Mouse (Mus musculus) heart, postnatal 0 days (tissue): ENCODE measurements around the gene Tbrg4. TPM values are rescaled to one million over a fixed set of nuclear protein-coding genes. Genes with fewer than 3 reads are reported as not detected.

Source experiments
- ATAC-seq: fragments of 200-750 bp; cut with Nextera tagmentation; 2 replicates; pipeline ENCODE4 v1.8.0; 2017; ENCODE audit warnings: low read depth, moderate number of reproducible peaks, moderate library complexity; ENCODE audit not compliant: insufficient read depth
- DNase-seq: peaks from one replicate; pipeline ENCODE4 v3.0.0-alpha.2; 2016; ENCODE audit warnings: low spot score
- H3K27ac ChIP-seq: fragments of 300-500 bp; sonication (generic); 2 replicates; pipeline ENCODE4 v1.5.1; 2014; ENCODE audit warnings: low read depth, mild to moderate bottlenecking
- H3K27me3 ChIP-seq: fragments of 300-500 bp; sonication (generic); 2 replicates; pipeline ENCODE4 v1.6.1; 2014; ENCODE audit warnings: low read length, mixed read lengths; ENCODE audit not compliant: control insufficient read depth, insufficient read depth
- H3K36me3 ChIP-seq: fragments of 300-500 bp; sonication (generic); replicated peaks from 2 replicates; pipeline ENCODE4 v1.6.1; 2014; ENCODE audit warnings: low read length, mixed read lengths; ENCODE audit not compliant: control insufficient read depth, insufficient read depth
- H3K4me1 ChIP-seq: fragments of 300-500 bp; sonication (generic); 2 replicates; pipeline ENCODE4 v1.6.1; 2014; ENCODE audit warnings: antibody characterized with exemption; ENCODE audit not compliant: control insufficient read depth, insufficient read depth
- H3K4me2 ChIP-seq: fragments of 300-500 bp; sonication (generic); 2 replicates; pipeline ENCODE4 v1.6.1; 2014; ENCODE audit warnings: low read depth, mild to moderate bottlenecking, low read length, moderate library complexity
- H3K4me3 ChIP-seq: fragments of 300-500 bp; sonication (generic); 2 replicates; pipeline ENCODE4 v1.5.1; 2014; ENCODE audit warnings: low read depth, low read length
- H3K9ac ChIP-seq: fragments of 300-500 bp; sonication (generic); replicated peaks from 2 replicates; pipeline ENCODE4 v1.6.1; 2014; ENCODE audit warnings: low read depth, low read length, mixed read lengths
- H3K9me3 ChIP-seq: fragments of 300-500 bp; sonication (generic); replicated peaks from 2 replicates; pipeline ENCODE4 v1.6.1; 2016; ENCODE audit warnings: low read length; ENCODE audit not compliant: control insufficient read depth
- CTCF ChIP-seq: IDR thresholded peaks from 2 replicates; pipeline ENCODE4 v1.5.1; 2016; ENCODE audit warnings: antibody characterized with exemption, control low read depth, low read depth
- EP300 ChIP-seq: IDR thresholded peaks from 2 replicates; pipeline ENCODE4 v1.6.1; 2016; ENCODE audit warnings: antibody characterized with exemption, low read depth
- WGBS: fragments of 180-500 bp; shearing (Covaris S2); extraction: QIAGEN DNeasy Blood & Tissue Kit; methylation state at CpG from one replicate; pipeline ENCODE4 v1.1.7; 2014; 5-methylcytosine and 5-hydroxymethylcytosine counted together
- polyA plus RNA-seq: library from polyadenylated mRNA; unstranded; fragments of >200 nt; fragmentation: Nextera tagmentation; extraction: Ambion mirVana; gene quantifications from 2 replicates; pipeline ENCODE4 v1.2.1, GENCODE M21; 2015
- total RNA-seq: library from RNA; depleted of rRNA; stranded (reverse); fragments of >200 nt; gene quantifications from 2 replicates; pipeline ENCODE4 v1.2.3, GENCODE M21; 2014; ENCODE audit warnings: low replicate concordance

Gene Tbrg4
- total and polyA plus RNA-seq, 2 experiments from 2014 or later = 62.5 to 65.8 TPM

DNA sequence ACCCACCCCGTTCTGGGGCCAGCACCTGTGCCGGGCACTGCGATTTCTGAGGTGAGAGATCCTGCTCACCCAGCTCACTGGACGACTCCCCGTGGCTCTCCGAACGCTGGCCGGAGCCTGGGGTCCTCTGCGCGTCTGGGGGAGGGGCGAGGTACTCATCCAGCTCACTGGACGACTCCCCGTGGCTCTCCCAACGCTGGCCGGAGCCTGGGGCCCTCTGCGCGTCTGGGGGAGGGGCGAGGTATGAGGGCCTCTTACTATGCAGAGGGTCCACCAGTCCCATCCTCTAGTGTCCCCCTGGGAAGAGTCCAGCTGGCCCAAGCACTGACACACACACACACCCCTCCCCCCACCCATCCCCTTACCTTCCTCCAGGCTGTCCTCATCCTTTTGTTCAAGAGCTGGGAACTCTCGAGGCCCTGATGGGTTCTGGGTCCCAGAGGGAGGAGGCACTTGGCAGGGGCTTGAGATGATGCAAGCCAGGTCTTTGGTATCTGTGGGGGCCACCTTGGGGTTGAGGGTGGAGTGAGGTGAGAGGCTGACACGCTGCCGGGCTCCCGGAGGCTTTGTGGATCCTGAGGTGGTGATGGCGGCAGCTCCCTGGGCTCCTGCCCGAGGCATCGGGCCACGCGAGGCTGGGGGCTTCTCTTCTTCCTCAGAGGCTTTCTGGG, 26.7 kb downstream of the Tbrg4 start:
- DNase-seq (peak; percentile 2), ATAC-seq (no peak)
- Histone ChIP-seq H3K4me1 (peaks cover 7% of the 10 kb centered on the region; the same call in 1 of the 2 replicates), H3K9ac (no peak overlapping the region), H3K27me3 (peaks cover 11% of the 10 kb centered on the region; the same call in 1 of the 2 replicates), H3K4me3 (no peak overlapping the region), H3K27ac (no peak overlapping the region), H3K4me2 (no peak overlapping the region), H3K36me3 (peaks cover 32% of the 10 kb centered on the region), H3K9me3 (no peaks in the 10 kb centered on the region)
- TF ChIP-seq CTCF (no peak), EP300 (no peak)
- WGBS = 27% methylated on average over 26 of the region's 27 CpGs

DNA sequence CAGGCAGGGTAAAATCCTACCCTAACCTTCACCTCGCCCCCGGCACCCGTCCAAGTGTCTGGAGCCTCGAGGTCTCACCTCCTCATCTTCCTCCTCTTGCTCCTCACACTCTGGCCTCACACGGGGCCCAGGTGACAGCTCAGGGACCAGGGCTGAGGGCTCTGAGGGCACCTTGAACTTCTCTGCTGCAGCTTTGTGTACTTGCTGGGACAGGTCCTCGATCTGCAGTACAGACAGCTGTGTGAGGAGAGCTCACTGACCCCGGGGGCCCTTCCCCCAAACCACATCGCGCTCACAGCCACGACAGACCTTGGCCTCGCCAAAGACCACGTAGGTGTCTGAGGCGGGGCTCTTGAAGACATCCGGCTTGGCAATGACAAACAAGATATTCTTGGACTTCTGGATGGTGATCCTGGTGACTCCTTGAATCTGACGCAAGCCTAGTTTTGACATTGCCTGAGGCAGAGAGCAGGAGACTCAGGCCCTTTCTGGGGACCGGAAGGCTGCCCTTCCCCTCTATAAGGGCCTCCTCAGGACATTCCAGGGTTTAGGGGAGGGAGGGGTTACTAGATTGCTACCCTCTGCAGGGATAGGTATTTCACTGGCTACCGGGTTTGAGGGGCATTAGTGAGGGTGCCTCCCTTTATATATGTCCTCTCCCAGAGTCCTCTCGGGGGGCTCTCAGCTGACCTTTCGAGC, 27.5 kb downstream of the Tbrg4 start:
- no peak for ATAC-seq
- 65% methylated on average over 19 of the region's 19 CpGs for WGBS
- no peak overlapping the region for H3K4me3 ChIP-seq
- H3K4me2 ChIP-seq = no peak overlapping the region
- H3K27ac ChIP-seq = no peak overlapping the region
- peak; percentile 4 for DNase-seq
- peaks cover 11% of the 10 kb centered on the region; the same call in 1 of the 2 replicates for H3K27me3 ChIP-seq
- no peaks in the 10 kb centered on the region for H3K9me3 ChIP-seq
- H3K4me1 ChIP-seq = no peaks in the 10 kb centered on the region; the same call in 1 of the 2 replicates
- TF ChIP-seq CTCF (no peak), EP300 (no peak)
- H3K9ac ChIP-seq = no peak overlapping the region
- H3K36me3 ChIP-seq = peaks cover 40% of the 10 kb centered on the region

DNA sequence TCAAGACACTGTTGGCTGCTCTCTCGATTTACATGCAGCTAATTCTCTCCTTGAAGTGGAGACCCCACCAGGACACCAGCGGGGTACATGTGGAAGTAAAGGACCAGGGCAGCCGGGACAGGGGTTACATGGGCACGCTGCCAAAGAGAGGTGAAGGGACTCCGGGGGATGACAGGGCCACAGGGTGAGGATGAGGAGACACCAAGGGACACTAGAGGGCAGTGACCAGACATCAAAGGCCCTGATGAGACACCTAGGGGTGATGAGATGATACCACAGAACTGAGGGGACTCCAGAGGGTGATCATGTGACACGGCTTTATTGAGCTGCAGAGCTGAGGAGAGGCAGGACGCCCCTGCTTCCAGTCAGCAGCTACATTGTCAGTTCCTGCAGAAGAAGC, 28.3 kb downstream of the Tbrg4 start:
- H3K27ac ChIP-seq = no peak overlapping the region
- H3K27me3 ChIP-seq = peaks cover 7% of the 10 kb centered on the region; the same call in 1 of the 2 replicates
- no peak overlapping the region for H3K4me2 ChIP-seq
- H3K9ac ChIP-seq = no peak overlapping the region
- 65% methylated on average over 7 of the region's 7 CpGs for WGBS
- no peak for TF ChIP-seq CTCF
- TF ChIP-seq EP300 = no peak
- no peaks in the 10 kb centered on the region for H3K9me3 ChIP-seq
- H3K36me3 ChIP-seq = peaks cover 48% of the 10 kb centered on the region
- DNase-seq (peak; percentile 2), ATAC-seq (no peak)
- H3K4me1 ChIP-seq = no peaks in the 10 kb centered on the region; the same call in 1 of the 2 replicates
- H3K4me3 ChIP-seq = no peak overlapping the region

- ATAC-seq (no peak), DNase-seq (no peak)
- Histone ChIP-seq H3K9ac (no peak overlapping the region), H3K36me3 (peaks cover 57% of the 10 kb centered on the region), H3K4me1 (no peaks in the 10 kb centered on the region; the same call in 1 of the 2 replicates), H3K27me3 (peaks cover 5% of the 10 kb centered on the region; the same call in 1 of the 2 replicates), H3K27ac (no peak overlapping the region), H3K4me3 (no peak overlapping the region), H3K9me3 (no peaks in the 10 kb centered on the region), H3K4me2 (no peak overlapping the region)
- no peak for TF ChIP-seq EP300
- no peak for TF ChIP-seq CTCF
- WGBS = 87% methylated on average over 3 of the region's 3 CpGs
Measured at GRCm38 (mm10) chr11:6596616-6597015, 29.3 kb downstream of the Tbrg4 start.

DNA sequence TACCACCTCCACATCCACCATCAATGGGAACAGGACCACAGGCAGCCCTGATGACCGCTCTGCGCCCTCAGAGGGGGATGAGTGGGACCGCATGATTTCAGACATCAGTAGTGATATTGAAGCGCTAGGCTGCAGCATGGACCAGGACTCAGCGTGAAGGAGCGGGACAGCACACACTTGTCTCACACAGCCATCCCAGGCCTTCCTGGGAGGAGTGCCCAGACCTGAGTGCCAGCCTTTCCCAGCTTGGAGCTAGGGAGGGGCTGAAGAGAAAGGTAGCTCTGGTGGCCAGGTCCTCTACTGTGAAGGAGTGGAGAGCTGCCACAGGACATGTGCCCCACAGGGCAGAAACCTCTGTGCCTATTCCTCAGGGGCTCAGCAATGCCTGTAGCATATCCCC, 29.7 kb downstream of the Tbrg4 start:
- Histone ChIP-seq H3K36me3 (peaks cover 61% of the 10 kb centered on the region), H3K4me1 (no peaks in the 10 kb centered on the region; the same call in 1 of the 2 replicates)
- WGBS = 96% methylated on average over 6 of the region's 6 CpGs

More for the DNA sequence above, 29.7 kb downstream of the Tbrg4 start:
- ATAC-seq (no peak), DNase-seq (no peak)
- no peak for TF ChIP-seq CTCF
- no peak for TF ChIP-seq EP300
- Histone ChIP-seq H3K9ac (no peak overlapping the region), H3K27me3 (peaks cover 5% of the 10 kb centered on the region; the same call in 1 of the 2 replicates), H3K27ac (no peak overlapping the region), H3K9me3 (no peaks in the 10 kb centered on the region), H3K4me3 (no peak overlapping the region), H3K4me2 (no peak overlapping the region)
